Comparison of ENCODE assay signal across 8 mouse cellular contexts in genomic region chr10:27133135-27133534, GRCm38 (mm10).
DNase-seq lines count a peak whose midpoint lies in the region; ATAC-seq lines count a peak whose summit lies in the region.

No protein-coding gene starts in this region.

- no peaks in the 10 kb centered on the region for H3K36me3 ChIP-seq in forebrain, embryonic 15.5 days
- H3K36me3 ChIP-seq in midbrain, embryonic 13.5 days = no peaks in the 10 kb centered on the region

- H3K9ac ChIP-seq in forebrain, embryonic 15.5 days (replicated peaks) = no peak overlapping the region
- no peak overlapping the region for H3K9ac ChIP-seq in midbrain, embryonic 13.5 days (replicated peaks)

- H3K27me3 ChIP-seq in forebrain, embryonic 15.5 days = no peaks in the 10 kb centered on the region
- H3K27me3 ChIP-seq in midbrain, embryonic 13.5 days = no peaks in the 10 kb centered on the region

- 6% methylated on average over 1 of the region's 1 CpGs for WGBS in forebrain, embryonic 15.5 days
- WGBS in midbrain, embryonic 13.5 days = 11% methylated on average over 1 of the region's 1 CpGs

- ATAC-seq in CD4-positive, CD25-positive, alpha-beta regulatory T cell, adult 4 months = no peak
- peak; percentile 95 for ATAC-seq in forebrain, embryonic 15.5 days (replicated peaks)
- peak; percentile 80 for ATAC-seq in midbrain, embryonic 13.5 days

- peak; percentile 1 for DNase-seq in CD4-positive, CD25-positive, alpha-beta regulatory T cell, adult 2 months (ENCODE audit: low read depth, low spot score)
- DNase-seq in c-Kit-positive CD71-positive TER-119-negative erythroid progenitor cells, embryonic 14.5 days (ENCODE audit: low read depth) = peak; percentile 20
- peak; percentile 2 for DNase-seq in induced T-regulatory cell, adult 2 months (ENCODE audit: low read depth)
- DNase-seq in left cerebral cortex, adult 11 months (ENCODE audit: low spot score) = peak; percentile 59
- peak; percentile 91 for DNase-seq in telencephalon, adult 2 months (ENCODE audit: low read depth, low spot score)

- H3K4me2 ChIP-seq in forebrain, embryonic 15.5 days (replicated peaks) = no peak overlapping the region
- H3K4me2 ChIP-seq in midbrain, embryonic 13.5 days (replicated peaks) = no peak overlapping the region

- H3K4me3 ChIP-seq in forebrain, embryonic 15.5 days = no peak overlapping the region
- H3K4me3 ChIP-seq in midbrain, embryonic 13.5 days (replicated peaks) = no peak overlapping the region

- peaks cover 13% of the 10 kb centered on the region; the same call in 1 of the 2 replicates for H3K4me1 ChIP-seq in forebrain, embryonic 15.5 days
- no peaks in the 10 kb centered on the region for H3K4me1 ChIP-seq in midbrain, embryonic 13.5 days (replicated peaks)

- H3K27ac ChIP-seq in forebrain, embryonic 15.5 days (replicated peaks) = no peak overlapping the region
- H3K27ac ChIP-seq in midbrain, embryonic 13.5 days = no peak overlapping the region

- H3K9me3 ChIP-seq in forebrain, embryonic 15.5 days = no peaks in the 10 kb centered on the region
- H3K9me3 ChIP-seq in midbrain, embryonic 13.5 days = no peaks in the 10 kb centered on the region

Comparison
In these comparisons a context has a peak if more than half of its experiments do, and no peak if none do; other contexts are left out.
1. DNase-seq: peak in every context shown above with its lines; median percentile 91 in telencephalon, adult 2 months; 59 in left cerebral cortex, adult 11 months; 20 in c-Kit-positive CD71-positive TER-119-negative erythroid progenitor cells, embryonic 14.5 days; 2 in induced T-regulatory cell, adult 2 months; 1 in CD4-positive, CD25-positive, alpha-beta regulatory T cell, adult 2 months.